Mouse (Mus musculus) erythroblast, embryonic 14.5 days (primary cell): ENCODE results near the gene Glb1l.

Experiments
- GATA1 ChIP-seq: IDR thresholded peaks from 2 replicates; pipeline ENCODE4 v1.6.1; 2012; ENCODE audit warnings: low read length, inconsistent platforms, mixed read lengths
- TAL1 ChIP-seq: IDR thresholded peaks from 3 replicates; pipeline ENCODE4 v1.6.1; 2012; ENCODE audit warnings: low read length, inconsistent platforms, mixed read lengths

GRCm38 (mm10) chr1:75253849-75254624 is 43.4 kb upstream of the Glb1l start:
- TF ChIP-seq GATA1 (no peak), TAL1 (no peak)
